Mouse (Mus musculus) A20 (cell line): ENCODE measurements around the gene Fv1.

ENCODE experiments used
- DNase-seq: peaks from one replicate; pipeline ENCODE4 v3.0.0-alpha.2; 2011; ENCODE audit warnings: low read depth, low spot score

The Fv1 gene

DNA sequence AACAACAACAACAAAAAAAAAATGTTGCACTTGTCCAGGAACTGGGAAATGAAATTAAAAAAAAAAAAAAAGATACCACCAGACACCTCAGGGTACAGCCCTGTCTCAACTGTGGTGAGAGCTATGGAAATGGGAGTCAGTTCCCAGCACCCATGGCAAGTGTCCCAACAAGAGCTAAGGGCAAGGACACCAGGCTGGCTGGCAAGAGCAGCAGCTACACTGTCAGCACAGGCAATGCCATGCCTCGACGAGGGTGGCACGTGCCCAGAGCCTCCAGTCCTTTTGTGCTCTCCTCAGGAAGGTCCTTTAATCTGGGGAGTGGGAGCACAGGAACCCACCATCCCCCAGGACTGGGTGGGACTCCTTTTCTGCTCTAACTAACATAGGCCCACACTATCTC is 15.4 kb downstream of the Fv1 start:
- no peak for DNase-seq

DNA sequence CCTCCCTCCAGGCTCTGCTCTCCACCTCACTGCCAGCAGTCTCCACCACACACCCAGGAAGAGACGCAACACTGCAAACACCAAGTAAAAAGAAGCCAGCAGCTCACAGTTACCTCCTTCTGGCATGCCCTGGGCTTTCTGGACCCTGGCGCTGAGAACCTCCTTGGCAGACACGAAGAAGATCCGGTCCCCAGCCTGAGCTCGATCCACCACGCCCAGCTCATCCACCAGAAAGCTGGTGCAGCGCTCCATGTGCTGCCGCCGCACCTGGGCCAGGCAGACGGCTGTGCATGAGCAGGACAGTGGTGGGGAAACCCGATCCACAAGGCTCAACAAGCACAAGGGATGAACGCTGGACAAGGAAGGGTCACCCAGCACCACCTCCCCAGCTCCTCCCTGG is 17.4 kb downstream of the Fv1 start:
- DNase-seq = no peak

- DNase-seq = no peak
Measured at GRCm38 (mm10) chr4:147887277-147887676, 18.5 kb downstream of the Fv1 start.

DNA sequence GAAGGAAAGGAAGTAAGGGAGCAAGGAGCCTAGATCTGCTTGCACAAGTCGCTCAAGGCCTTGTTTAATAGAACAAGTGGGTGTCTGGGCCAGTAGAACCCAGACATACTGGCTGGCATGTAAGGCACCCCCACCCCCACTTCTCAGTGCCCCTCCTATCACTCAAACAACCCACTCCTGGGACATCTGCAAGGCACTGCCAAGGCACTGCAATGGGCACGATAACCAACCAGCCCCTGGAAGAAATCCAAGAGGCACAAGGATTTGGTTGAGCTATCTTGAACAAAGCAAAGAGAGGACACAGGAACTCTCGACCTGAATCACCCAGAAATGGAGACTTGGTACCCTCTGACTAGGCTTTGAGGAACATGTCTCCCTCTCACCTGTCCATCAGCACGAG is 19.5 kb downstream of the Fv1 start:
- DNase-seq = no peak

GRCm38 (mm10) chr4:147890341-147890740 is 21.6 kb downstream of the Fv1 start:
- DNase-seq = no peak

DNA sequence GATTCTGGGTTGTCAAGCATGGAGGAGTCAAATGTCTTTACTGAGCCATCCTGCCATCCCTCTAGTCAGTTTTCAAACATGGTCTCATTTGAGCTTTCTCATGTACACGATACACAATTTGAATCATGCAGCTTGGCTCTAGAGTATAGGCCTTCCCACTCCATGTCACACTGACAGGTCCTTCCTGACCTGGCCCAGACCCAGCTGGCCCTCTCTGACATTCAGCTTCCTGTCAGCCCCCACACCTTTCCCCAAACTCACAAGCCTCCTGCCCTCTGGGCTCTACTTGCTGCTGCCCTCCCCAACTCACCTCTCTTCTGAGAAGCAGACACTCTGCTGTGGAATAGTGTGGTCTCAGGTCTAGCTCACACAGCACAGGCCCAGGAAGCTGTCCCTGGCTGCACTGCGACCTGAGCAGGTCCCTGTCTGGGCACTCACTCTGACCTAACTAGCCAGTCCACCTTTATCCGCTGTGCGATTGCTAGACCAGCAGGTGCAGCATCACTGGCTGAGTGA is 27.1 kb downstream of the Fv1 start:
- DNase-seq = no peak

DNA sequence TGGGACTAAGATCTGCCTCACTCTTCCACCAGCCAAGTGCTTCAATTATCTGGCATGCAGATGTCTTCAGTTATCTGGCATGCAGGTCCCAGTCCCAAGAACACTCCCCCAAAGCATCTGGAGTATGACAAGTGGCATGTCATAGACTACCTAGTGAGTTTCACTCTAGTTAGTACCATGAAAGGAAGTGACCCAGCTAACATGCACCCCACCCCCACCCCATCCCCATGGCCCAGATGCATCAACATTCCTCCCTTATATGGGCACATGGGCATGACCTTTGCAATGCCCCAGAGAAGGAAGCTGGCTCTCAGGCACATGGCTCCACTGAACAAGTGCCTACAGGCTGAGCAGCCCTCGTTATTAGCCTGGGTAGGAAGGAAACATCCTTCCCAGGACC is 27.6 kb downstream of the Fv1 start:
- DNase-seq = no peak

- no peak for DNase-seq
Measured at GRCm38 (mm10) chr4:147897348-147897747, 28.6 kb downstream of the Fv1 start.

GRCm38 (mm10) chr4:147900452-147900851 is 31.7 kb downstream of the Fv1 start:
- DNase-seq = no peak

DNA sequence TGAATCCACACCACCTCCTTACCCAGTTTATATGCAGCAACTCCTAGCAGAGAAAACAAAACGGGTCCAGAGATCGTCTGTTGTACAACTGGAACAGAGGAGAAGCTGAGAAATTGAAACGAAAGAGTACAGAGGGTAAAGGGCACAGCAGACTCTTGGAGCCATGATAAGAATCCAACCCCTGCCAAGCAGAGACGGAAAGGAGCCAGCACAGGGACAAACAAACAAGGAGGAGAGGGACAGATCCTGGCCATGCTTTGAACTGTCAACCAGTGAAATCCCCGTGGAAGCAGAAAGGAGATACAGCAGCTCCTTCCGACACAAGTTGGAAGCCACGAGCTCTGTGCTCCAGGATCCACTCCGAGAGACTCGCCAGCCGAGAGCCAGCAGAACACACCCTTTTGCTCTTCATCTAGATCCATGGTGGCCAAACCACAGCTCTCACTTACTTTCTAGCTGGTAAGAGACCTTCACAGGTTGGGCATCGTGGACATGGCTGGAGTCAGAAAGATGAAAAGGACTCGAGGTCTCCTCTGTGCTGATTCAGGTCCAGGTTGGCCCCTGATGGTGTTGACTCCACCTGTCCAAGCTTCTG is 34.2 kb downstream of the Fv1 start:
- DNase-seq = no peak

DNA sequence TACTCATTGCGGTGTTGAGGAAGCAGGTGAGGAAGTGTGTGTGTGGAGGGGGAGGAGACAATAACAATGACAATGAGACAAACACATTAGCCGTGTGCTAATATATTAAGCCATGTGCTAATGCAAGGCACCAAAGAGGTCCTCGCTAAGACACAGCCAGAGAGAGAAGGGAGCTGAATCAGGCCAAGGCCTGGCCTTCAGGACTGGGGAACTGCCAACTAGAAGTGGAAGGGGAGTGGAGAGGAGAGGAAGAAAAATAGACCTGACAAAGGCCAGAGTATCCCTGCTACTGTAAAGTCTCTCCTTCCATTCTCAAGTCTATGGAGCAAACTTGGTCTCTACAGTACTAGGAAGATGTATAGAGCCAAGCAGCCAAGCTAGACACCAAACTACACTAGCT is 34.8 kb downstream of the Fv1 start:
- DNase-seq = peak; percentile 7

- DNase-seq = peak; percentile 94
Measured at GRCm38 (mm10) chr4:147904313-147905089, 35.7 kb downstream of the Fv1 start, which contains the start of gene Mfn2. TSS of gene Mfn2 (minus strand) at chr4:147904704.

GRCm38 (mm10) chr4:147905090-147905659 is 36.4 kb downstream of the Fv1 start:
- DNase-seq = no peak

DNA sequence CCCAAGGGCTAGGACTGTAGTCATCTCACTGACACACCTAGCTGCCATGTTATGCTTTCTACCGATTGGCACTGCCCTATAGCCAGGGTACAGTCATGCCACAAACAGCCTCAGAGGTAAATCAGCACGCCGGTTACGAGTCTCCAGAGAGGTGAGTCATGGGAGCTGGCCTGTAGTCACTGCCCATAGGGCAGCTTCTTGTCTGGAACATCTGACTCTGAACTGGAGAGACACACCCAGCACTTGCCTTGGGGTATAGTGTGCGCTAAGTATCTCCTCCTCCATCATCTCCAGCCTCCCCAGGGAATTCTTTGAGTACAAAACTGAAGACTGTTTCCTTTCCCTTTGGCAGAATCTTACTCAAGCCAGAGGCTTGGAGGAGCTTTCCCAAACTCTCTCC is 37.5 kb downstream of the Fv1 start:
- DNase-seq = no peak

GRCm38 (mm10) chr4:147909486-147909885 is 40.7 kb downstream of the Fv1 start:
- no peak for DNase-seq

- peak; percentile 59 for DNase-seq
Measured at GRCm38 (mm10) chr4:147918459-147919121, 49.8 kb downstream of the Fv1 start.
